Mouse (Mus musculus) heart, adult 2 months (tissue): ENCODE measurements at regions not wholly inside any gene's neighbourhood (a gene's known extent, or its start where the extent isn't known, plus 50 kb on each side); places are given as distances from the start of the nearest gene placed in this dataset.
"Not testable (repeated sequence)": the region's sequence is repeated elsewhere in the genome, so short reads cannot be mapped to it uniquely, and the experiment has no call there.

Experiments used
- DNase-seq, 2 experiments: peaks; one replicate each; pipeline ENCODE4 v3.0.0; 2021
- H3K27ac ChIP-seq: fragments of 200-600 bp; 2 replicates; pipeline ENCODE4 v1.8.1; 2022
- H3K27me3 ChIP-seq: fragments of 200-500 bp; 2 replicates; pipeline ENCODE4 v1.6.1; 2012; ENCODE audit warnings: mild to moderate bottlenecking, low read length, inconsistent platforms, mixed read lengths; ENCODE audit not compliant: control insufficient read depth, insufficient read depth
- H3K36me3 ChIP-seq: fragments of 200-500 bp; 2 replicates; pipeline ENCODE4 v1.6.1; 2012; ENCODE audit warnings: low read length, inconsistent platforms; ENCODE audit not compliant: control insufficient read depth, insufficient read depth
- H3K4me1 ChIP-seq: fragments of 200-500 bp; 2 replicates; pipeline ENCODE4 v1.6.1; 2011; ENCODE audit warnings: low read length; ENCODE audit not compliant: control insufficient read depth, insufficient read depth
- H3K4me3 ChIP-seq: fragments of 200-600 bp; 2 replicates; pipeline ENCODE4 v1.8.1; 2022
- H3K79me2 ChIP-seq: fragments of 200-500 bp; replicated peaks from 2 replicates; pipeline ENCODE4 v1.6.1; 2012; ENCODE audit warnings: mild to moderate bottlenecking, inconsistent platforms, low read length, moderate library complexity, mixed read lengths; ENCODE audit not compliant: control insufficient read depth, insufficient read depth
- H3K9ac ChIP-seq: fragments of 200-500 bp; 2 replicates; pipeline ENCODE4 v1.6.1; 2012; ENCODE audit warnings: low read depth, mild to moderate bottlenecking, control low read depth, inconsistent platforms, low read length, mixed read lengths
- CTCF ChIP-seq: fragments of 200-600 bp; IDR thresholded peaks from 2 replicates; pipeline ENCODE4 v1.8.1; 2022; ENCODE audit warnings: antibody characterized with exemption, mild to moderate bottlenecking, moderate library complexity
- EP300 ChIP-seq: fragments of 200-500 bp; IDR thresholded peaks from 2 replicates; pipeline ENCODE4 v1.6.1; 2011; ENCODE audit warnings: low read depth, low read length, control low read depth; ENCODE audit not compliant: insufficient read depth
- POLR2A ChIP-seq: fragments of 200-500 bp; IDR thresholded peaks from 2 replicates; pipeline ENCODE4 v1.6.1; 2011; ENCODE audit warnings: mild to moderate bottlenecking, low read depth, low read length, control low read depth; ENCODE audit not compliant: insufficient read depth
- WGBS: fragments of 180-500 bp; shearing (Covaris S2); methylation state at CpG from one replicate; pipeline ENCODE4 v1.1.7; 2018; 5-methylcytosine and 5-hydroxymethylcytosine counted together
- intact Hi-C: fragments of 180-260 bp; cut with DNase I; formaldehyde crosslinking; loops from one replicate; pipeline ENCODE4 v1.15.1; 2025

GRCm38 (mm10) chr17:93067850-93068249, 131.0 kb upstream of the Adcyap1 start:
- H3K79me2 ChIP-seq, H3K4me3 ChIP-seq, H3K36me3 ChIP-seq, H3K4me1 ChIP-seq, H3K9ac ChIP-seq, DNase-seq, H3K27me3 ChIP-seq, intact Hi-C loops, H3K27ac ChIP-seq: not testable (repeated sequence)
- TF ChIP-seq CTCF: peak; percentile 28
- WGBS: 40% methylated on average over 1 of the region's 1 CpGs

- TF ChIP-seq POLR2A (no peak), CTCF (no peak), EP300 (no peak)
- no peaks in the 10 kb centered on the region for H3K4me1 ChIP-seq
- DNase-seq: no peak
- intact Hi-C loops: no loop called here
- H3K36me3 ChIP-seq: no peaks in the 10 kb centered on the region
- no peak overlapping the region for H3K9ac ChIP-seq
- no peak overlapping the region for H3K4me3 ChIP-seq
- H3K27ac ChIP-seq: no peak overlapping the region
- no peaks in the 10 kb centered on the region for H3K27me3 ChIP-seq
- H3K79me2 ChIP-seq: no peaks in the 10 kb centered on the region
- WGBS: 49% methylated on average over 4 of the region's 4 CpGs
These were observed 130.3 kb upstream of the Adcyap1 start for GRCm38 (mm10) chr17:93068489-93068888.

- no peaks in the 10 kb centered on the region for H3K36me3 ChIP-seq
- H3K27ac ChIP-seq: no peak overlapping the region
- DNase-seq: no peak
- WGBS: 28% methylated on average over 1 of the region's 1 CpGs
- no peak overlapping the region for H3K4me3 ChIP-seq
- TF ChIP-seq CTCF: no peak
- H3K9ac ChIP-seq: no peak overlapping the region
- no peaks in the 10 kb centered on the region for H3K27me3 ChIP-seq
- H3K79me2 ChIP-seq: no peaks in the 10 kb centered on the region
- intact Hi-C loops: no loop called here
- no peaks in the 10 kb centered on the region for H3K4me1 ChIP-seq
These were observed 114.8 kb upstream of the Adcyap1 start for GRCm38 (mm10) chr17:93084048-93084447.

GRCm38 (mm10) chr17:93104516-93104915, 94.3 kb upstream of the Adcyap1 start:
- intact Hi-C loops: no loop called here
- H3K79me2 ChIP-seq: no peaks in the 10 kb centered on the region
- no peaks in the 10 kb centered on the region for H3K36me3 ChIP-seq
- no peak for DNase-seq
- H3K4me1 ChIP-seq: no peaks in the 10 kb centered on the region
- H3K4me3 ChIP-seq: no peak overlapping the region
- no peak overlapping the region for H3K27ac ChIP-seq
- no peak overlapping the region for H3K9ac ChIP-seq
- H3K27me3 ChIP-seq: no peaks in the 10 kb centered on the region
- no peak for TF ChIP-seq EP300
- TF ChIP-seq POLR2A: no peak
- TF ChIP-seq CTCF: no peak

DNA sequence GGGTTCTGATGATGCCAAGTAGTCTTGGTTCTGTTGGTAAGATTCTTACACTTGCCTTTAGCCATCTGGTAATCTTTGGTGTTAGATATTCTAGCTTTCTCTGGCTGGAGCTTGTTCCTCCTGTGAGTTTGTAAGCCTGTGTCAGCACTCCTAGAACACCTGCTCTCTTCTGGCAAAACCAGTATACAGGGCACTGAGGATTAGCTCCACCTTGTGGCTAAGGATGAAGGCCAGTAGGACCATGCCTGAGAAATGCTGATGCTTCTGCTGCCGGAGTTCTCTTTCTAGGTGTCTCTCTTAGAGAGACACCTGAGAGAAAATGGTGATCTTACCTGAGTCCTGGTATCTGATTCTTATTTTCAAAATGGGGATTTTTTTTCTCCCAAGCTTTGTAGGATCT, 58.8 kb upstream of the Adcyap1 start:
- WGBS: 65% methylated on average over 1 of the region's 1 CpGs
- no peaks in the 10 kb centered on the region for H3K27me3 ChIP-seq
- no peaks in the 10 kb centered on the region for H3K36me3 ChIP-seq
- no peaks in the 10 kb centered on the region for H3K79me2 ChIP-seq
- no peak for DNase-seq
- H3K4me3 ChIP-seq: no peak overlapping the region
- H3K27ac ChIP-seq: no peak overlapping the region
- TF ChIP-seq POLR2A: no peak
- TF ChIP-seq EP300: no peak
- no peak for TF ChIP-seq CTCF
- H3K4me1 ChIP-seq: no peaks in the 10 kb centered on the region
- H3K9ac ChIP-seq: no peak overlapping the region
- intact Hi-C loops: no loop called here

- intact Hi-C loops: no loop called here
These were observed 57.7 kb upstream of the Adcyap1 start for GRCm38 (mm10) chr17:93141125-93141524.

More at GRCm38 (mm10) chr17:93141125-93141524, 57.7 kb upstream of the Adcyap1 start:
- TF ChIP-seq POLR2A (no peak), CTCF (peak; percentile 27; the same call in 1 of the 2 replicates)
- no peak for DNase-seq
- H3K27ac ChIP-seq: no peak overlapping the region
- H3K9ac ChIP-seq: no peak overlapping the region
- 20% methylated on average over 3 of the region's 3 CpGs for WGBS
- H3K4me3 ChIP-seq: no peak overlapping the region
- H3K79me2 ChIP-seq: no peaks in the 10 kb centered on the region
- no peaks in the 10 kb centered on the region for H3K27me3 ChIP-seq
- H3K36me3 ChIP-seq: no peaks in the 10 kb centered on the region
- no peaks in the 10 kb centered on the region for H3K4me1 ChIP-seq
